Mouse (Mus musculus): ENCODE results near the gene Il5. TPM values are rescaled to one million over a fixed set of nuclear protein-coding genes. Genes with fewer than 3 reads are reported as not detected.
"Not testable (repeated sequence)": the region's sequence is repeated elsewhere in the genome, so short reads cannot be mapped to it uniquely, and the experiment has no call there.

Il5 gene
- polyA plus RNA-seq, 1 experiment from 2014 or later, result not detected

DNA sequence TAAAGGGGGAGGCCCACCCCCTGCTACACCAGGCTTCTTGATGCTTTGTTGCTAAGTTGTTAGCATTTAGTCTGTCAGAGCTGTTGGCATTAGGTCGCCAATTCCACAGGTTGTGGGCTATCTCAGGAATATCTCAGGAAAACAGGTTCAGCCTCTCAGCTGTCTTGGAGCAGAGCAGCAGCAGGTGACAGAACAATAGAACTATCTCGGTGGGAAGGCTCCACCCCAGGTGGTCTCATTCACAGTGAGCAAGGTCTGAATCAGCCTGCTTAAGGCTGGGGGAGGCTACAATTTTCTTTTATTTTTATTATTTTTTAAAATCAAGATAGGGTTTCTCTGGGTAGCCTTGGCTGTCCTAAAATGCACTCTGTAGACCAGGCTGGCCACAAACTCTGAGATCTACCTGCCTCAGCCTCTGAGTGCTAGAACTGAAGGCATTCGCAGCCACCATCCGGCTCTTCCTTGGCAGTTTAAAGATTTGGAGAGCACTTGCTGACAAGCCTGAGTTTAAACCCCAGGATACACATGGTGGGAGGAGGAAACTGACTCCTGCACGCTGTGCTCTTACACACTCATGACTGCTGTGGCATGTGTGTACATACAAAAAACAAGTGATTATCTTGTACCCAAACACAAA is 29.2 kb downstream of the Il5 start:
- ATAC-seq (no peak), DNase-seq (ENCODE audit: low spot score) (no peak)
- Histone ChIP-seq H3K4me2 (ENCODE audit: low read length) (no peak overlapping the region), H3K9ac (ENCODE audit: low read length) (no peak overlapping the region), H3K27ac (ENCODE audit: low read depth, low read length) (no peak overlapping the region), H3K27me3 (replicated peaks; ENCODE audit: control insufficient read depth, insufficient read depth, low read length) (no peaks in the 10 kb centered on the region), H3K4me3 (ENCODE audit: low read depth, low read length) (no peak overlapping the region), H3K4me1 (ENCODE audit: control insufficient read depth, insufficient read depth, low read length) (no peaks in the 10 kb centered on the region), H3K9me3 (replicated peaks; ENCODE audit: control insufficient read depth, low read length) (no peaks in the 10 kb centered on the region), H3K36me3 (ENCODE audit: control insufficient read depth, insufficient read depth, low read length) (no peaks in the 10 kb centered on the region)
- 46% methylated on average over 5 of the region's 5 CpGs for WGBS

DNA sequence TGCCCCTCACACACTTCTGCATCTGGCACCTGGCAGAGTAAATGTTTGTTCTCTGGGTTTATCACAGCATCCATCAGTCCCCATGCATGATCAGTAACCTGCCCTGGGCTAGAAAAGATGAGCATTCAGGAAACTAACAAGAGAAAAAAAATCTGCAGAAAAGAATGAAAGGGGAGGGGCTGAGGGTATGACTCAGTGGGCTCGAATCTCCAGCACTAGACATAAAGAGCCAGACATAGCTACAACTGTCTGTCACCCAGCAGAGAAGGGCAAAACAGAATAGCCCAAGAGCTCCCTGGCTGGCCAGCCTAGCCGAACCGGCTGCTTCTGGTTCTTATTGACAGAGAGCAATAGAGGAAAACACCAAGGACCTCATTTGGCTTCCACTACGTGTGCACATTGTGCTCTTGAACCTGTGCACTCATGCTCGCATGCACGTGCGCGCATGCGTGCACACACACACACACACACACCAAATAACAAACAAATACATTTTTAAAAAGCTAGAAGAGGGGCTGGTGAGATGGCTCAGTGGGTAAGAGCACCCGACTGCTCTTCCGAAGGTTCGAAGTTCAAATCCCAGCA is 34.5 kb downstream of the Il5 start:
- peaks cover 5% of the 10 kb centered on the region for H3K4me1 ChIP-seq (ENCODE audit: control insufficient read depth, insufficient read depth, low read length)
- DNase-seq (ENCODE audit: low spot score), result no peak

GRCm38 (mm10) chr11:53757612-53758011 is 37.0 kb downstream of the Il5 start:
- H3K27ac ChIP-seq (ENCODE audit: low read depth, low read length), result no peak overlapping the region
- peaks cover 7% of the 10 kb centered on the region; the same call in 1 of the 2 replicates for H3K27me3 ChIP-seq (replicated peaks; ENCODE audit: control insufficient read depth, insufficient read depth, low read length)
- no peak overlapping the region for H3K4me2 ChIP-seq (ENCODE audit: low read length)
- WGBS, result 92% methylated on average over 4 of the region's 4 CpGs
- no peak overlapping the region for H3K9ac ChIP-seq (ENCODE audit: low read length)
- no peak overlapping the region for H3K4me3 ChIP-seq (ENCODE audit: low read depth, low read length)
- no peaks in the 10 kb centered on the region for H3K36me3 ChIP-seq (ENCODE audit: control insufficient read depth, insufficient read depth, low read length)
- H3K4me1 ChIP-seq (ENCODE audit: control insufficient read depth, insufficient read depth, low read length), result peaks cover 6% of the 10 kb centered on the region
- DNase-seq (ENCODE audit: low spot score), result no peak
- no peak for ATAC-seq
- H3K9me3 ChIP-seq (replicated peaks; ENCODE audit: control insufficient read depth, low read length), result no peaks in the 10 kb centered on the region

More for the DNA sequence above, 34.5 kb downstream of the Il5 start:
- H3K27me3 ChIP-seq (replicated peaks; ENCODE audit: control insufficient read depth, insufficient read depth, low read length), result 0 out of 2 replicates have a peak, but pooled peaks cover 3% of the 10 kb centered on the region
- no peaks in the 10 kb centered on the region for H3K9me3 ChIP-seq (replicated peaks; ENCODE audit: control insufficient read depth, low read length)
- H3K36me3 ChIP-seq (ENCODE audit: control insufficient read depth, insufficient read depth, low read length), result no peaks in the 10 kb centered on the region
- WGBS, result 87% methylated on average over 12 of the region's 12 CpGs
- H3K27ac ChIP-seq (ENCODE audit: low read depth, low read length), result no peak overlapping the region
- H3K9ac ChIP-seq (ENCODE audit: low read length), result no peak overlapping the region
- no peak overlapping the region for H3K4me2 ChIP-seq (ENCODE audit: low read length)
- H3K4me3 ChIP-seq (ENCODE audit: low read depth, low read length), result no peak overlapping the region
- ATAC-seq, result no peak

DNA sequence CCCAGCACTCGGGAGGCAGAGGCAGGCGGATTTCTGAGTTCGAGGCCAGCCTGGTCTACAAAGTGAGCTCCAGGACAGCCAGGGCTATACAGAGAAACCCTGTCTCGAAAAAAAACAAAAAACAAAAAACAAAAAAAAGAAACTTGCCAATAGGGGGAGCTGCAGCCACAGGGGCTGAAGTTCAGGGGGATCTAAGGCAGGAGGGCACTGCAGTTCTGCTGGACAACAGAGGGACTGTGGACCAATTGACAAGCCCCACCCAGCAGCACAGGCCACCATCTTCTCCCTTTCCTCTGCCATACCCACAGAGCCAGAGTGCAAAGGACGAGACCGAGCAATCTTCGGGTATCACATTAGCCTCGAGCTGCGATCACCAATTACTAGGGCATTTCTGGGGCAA is 37.4 kb downstream of the Il5 start:
- peaks cover 10% of the 10 kb centered on the region for H3K4me1 ChIP-seq (ENCODE audit: control insufficient read depth, insufficient read depth, low read length)
- 85% methylated on average over 8 of the region's 9 CpGs for WGBS
- not testable (repeated sequence) for H3K4me2 ChIP-seq (ENCODE audit: low read length); ATAC-seq; H3K36me3 ChIP-seq (ENCODE audit: control insufficient read depth, insufficient read depth, low read length); H3K4me3 ChIP-seq (ENCODE audit: low read depth, low read length); H3K27me3 ChIP-seq (replicated peaks; ENCODE audit: control insufficient read depth, insufficient read depth, low read length); H3K9me3 ChIP-seq (replicated peaks; ENCODE audit: control insufficient read depth, low read length); DNase-seq (ENCODE audit: low spot score); H3K9ac ChIP-seq (ENCODE audit: low read length); H3K27ac ChIP-seq (ENCODE audit: low read depth, low read length)

DNA sequence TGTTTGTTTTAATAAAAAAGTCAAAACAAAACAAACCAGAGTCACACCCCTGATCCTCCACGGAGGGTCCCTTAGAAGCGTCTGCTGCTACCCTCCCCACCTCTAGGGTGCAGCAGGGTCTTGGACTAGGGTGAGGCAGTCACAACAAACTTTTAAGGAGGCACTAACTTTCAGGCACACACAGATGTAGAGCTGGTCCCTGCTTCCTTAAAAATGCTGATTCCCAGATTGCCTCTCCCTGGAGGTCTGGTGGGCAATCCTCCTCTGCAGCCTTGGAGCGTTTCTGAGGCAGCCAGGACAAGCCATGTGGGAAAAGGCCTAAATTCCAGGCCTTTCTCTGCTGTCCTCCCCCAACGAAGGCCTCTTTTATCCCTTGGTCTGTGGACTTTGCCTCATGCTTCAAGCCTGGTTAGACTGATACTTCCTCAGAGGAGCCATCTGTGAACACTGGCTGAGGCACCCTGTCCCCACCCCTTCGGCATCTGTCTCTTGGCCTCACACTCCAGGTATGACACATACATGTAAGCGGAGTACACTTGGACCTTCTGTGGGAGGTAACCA is 38.3 kb downstream of the Il5 start:
- no peak for ATAC-seq

GRCm38 (mm10) chr11:53759545-53760406 is 39.2 kb downstream of the Il5 start:
- peaks cover 20% of the 10 kb centered on the region for H3K4me1 ChIP-seq (ENCODE audit: control insufficient read depth, insufficient read depth, low read length)
- H3K9me3 ChIP-seq (replicated peaks; ENCODE audit: control insufficient read depth, low read length), result no peaks in the 10 kb centered on the region
- H3K27me3 ChIP-seq (replicated peaks; ENCODE audit: control insufficient read depth, insufficient read depth, low read length), result peaks cover 7% of the 10 kb centered on the region; the same call in 1 of the 2 replicates
- H3K9ac ChIP-seq (ENCODE audit: low read length), result 0 out of 2 replicates have a peak overlapping the region, but pooled peaks have one; percentile 8
- no peak overlapping the region for H3K27ac ChIP-seq (ENCODE audit: low read depth, low read length)
- ATAC-seq (peak; percentile 11; the same call in 1 of the 2 replicates), DNase-seq (ENCODE audit: low spot score) (no peak)
- no peak overlapping the region for H3K4me2 ChIP-seq (ENCODE audit: low read length)
- H3K36me3 ChIP-seq (ENCODE audit: control insufficient read depth, insufficient read depth, low read length), result no peaks in the 10 kb centered on the region
- 5% methylated on average over 22 of the region's 22 CpGs for WGBS
- H3K4me3 ChIP-seq (ENCODE audit: low read depth, low read length), result no peak overlapping the region

More for the DNA sequence above, 38.3 kb downstream of the Il5 start:
- H3K9ac ChIP-seq (ENCODE audit: low read length), result no peak overlapping the region
- no peaks in the 10 kb centered on the region for H3K9me3 ChIP-seq (replicated peaks; ENCODE audit: control insufficient read depth, low read length)
- no peak for DNase-seq (ENCODE audit: low spot score)
- no peak overlapping the region for H3K27ac ChIP-seq (ENCODE audit: low read depth, low read length)
- WGBS, result 40% methylated on average over 6 of the region's 6 CpGs
- peaks cover 7% of the 10 kb centered on the region; the same call in 1 of the 2 replicates for H3K27me3 ChIP-seq (replicated peaks; ENCODE audit: control insufficient read depth, insufficient read depth, low read length)
- H3K4me3 ChIP-seq (ENCODE audit: low read depth, low read length), result no peak overlapping the region
- H3K4me2 ChIP-seq (ENCODE audit: low read length), result no peak overlapping the region
- H3K4me1 ChIP-seq (ENCODE audit: control insufficient read depth, insufficient read depth, low read length), result peaks cover 18% of the 10 kb centered on the region
- H3K36me3 ChIP-seq (ENCODE audit: control insufficient read depth, insufficient read depth, low read length), result no peaks in the 10 kb centered on the region

DNA sequence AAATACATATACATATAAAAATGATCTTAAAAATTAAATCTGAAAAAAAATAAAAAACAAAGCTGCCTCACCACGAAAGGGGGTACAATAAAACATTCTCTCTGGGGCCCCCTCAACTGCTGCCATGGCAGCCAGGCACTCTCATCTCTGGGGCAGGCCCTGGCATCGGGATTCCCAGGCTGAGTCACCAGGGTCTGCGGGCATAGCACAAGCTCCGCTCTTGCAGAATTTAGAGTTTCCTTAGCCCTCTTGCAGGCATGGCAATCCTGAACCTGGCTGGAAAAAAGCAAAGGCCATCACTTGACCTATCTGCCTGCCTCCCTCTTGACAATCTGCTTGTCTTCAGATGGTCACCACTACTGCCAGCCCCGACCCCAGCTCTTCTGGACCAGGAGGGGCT is 40.7 kb downstream of the Il5 start:
- Histone ChIP-seq H3K36me3 (ENCODE audit: control insufficient read depth, insufficient read depth, low read length) (no peaks in the 10 kb centered on the region), H3K4me3 (ENCODE audit: low read depth, low read length) (no peak overlapping the region), H3K27me3 (replicated peaks; ENCODE audit: control insufficient read depth, insufficient read depth, low read length) (peaks cover 7% of the 10 kb centered on the region; the same call in 1 of the 2 replicates), H3K27ac (ENCODE audit: low read depth, low read length) (no peak overlapping the region), H3K4me1 (ENCODE audit: control insufficient read depth, insufficient read depth, low read length) (peaks cover 20% of the 10 kb centered on the region), H3K9me3 (replicated peaks; ENCODE audit: control insufficient read depth, low read length) (no peaks in the 10 kb centered on the region), H3K4me2 (ENCODE audit: low read length) (no peak overlapping the region), H3K9ac (ENCODE audit: low read length) (no peak overlapping the region)
- no peak for ATAC-seq
- WGBS, result 81% methylated on average over 5 of the region's 5 CpGs
- no peak for DNase-seq (ENCODE audit: low spot score)

- ATAC-seq (no peak), DNase-seq (ENCODE audit: low spot score) (no peak)
- WGBS, result 45% methylated on average over 2 of the region's 2 CpGs
- no peaks in the 10 kb centered on the region for H3K36me3 ChIP-seq (ENCODE audit: control insufficient read depth, insufficient read depth, low read length)
- no peak overlapping the region for H3K4me3 ChIP-seq (ENCODE audit: low read depth, low read length)
- H3K9me3 ChIP-seq (replicated peaks; ENCODE audit: control insufficient read depth, low read length), result no peaks in the 10 kb centered on the region
- H3K4me1 ChIP-seq (ENCODE audit: control insufficient read depth, insufficient read depth, low read length), result peaks cover 20% of the 10 kb centered on the region
- no peak overlapping the region for H3K9ac ChIP-seq (ENCODE audit: low read length)
- H3K27me3 ChIP-seq (replicated peaks; ENCODE audit: control insufficient read depth, insufficient read depth, low read length), result peaks cover 7% of the 10 kb centered on the region; the same call in 1 of the 2 replicates
- no peak overlapping the region for H3K4me2 ChIP-seq (ENCODE audit: low read length)
- H3K27ac ChIP-seq (ENCODE audit: low read depth, low read length), result no peak overlapping the region
Observed at GRCm38 (mm10) chr11:53761822-53762221, 41.2 kb downstream of the Il5 start.
